In the genomic region with DNA sequence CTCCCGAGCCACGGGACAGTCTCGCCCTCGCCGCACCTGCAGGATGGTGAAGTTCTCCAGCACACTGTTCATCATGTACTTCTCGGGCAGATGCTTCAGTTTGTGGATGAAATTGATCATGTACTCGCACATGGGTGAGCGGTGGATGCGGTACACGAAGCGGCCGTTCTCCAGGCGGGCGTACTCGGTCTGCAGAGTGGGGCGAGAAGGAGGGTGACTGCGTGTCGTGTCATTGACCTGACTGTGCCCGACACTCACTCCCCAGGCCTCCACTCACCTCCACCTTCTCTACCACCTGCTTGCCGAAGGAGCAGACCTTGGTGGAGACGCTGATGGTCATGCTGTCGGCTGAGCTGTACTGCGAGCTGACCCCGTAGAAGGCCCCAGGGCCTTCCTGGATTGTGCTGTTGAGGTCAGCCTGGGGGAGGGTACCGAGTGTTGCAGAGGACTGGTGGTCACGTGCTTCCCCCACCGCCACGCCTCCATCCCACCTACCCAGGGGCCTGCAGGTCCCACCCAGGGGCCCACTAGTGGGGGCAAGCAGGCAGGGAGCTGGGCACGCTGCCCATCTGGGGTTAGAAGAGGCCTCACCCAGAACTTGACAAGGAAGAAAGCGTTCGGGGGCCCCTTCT, we compare ENCODE assay signal across 9 mouse cellular contexts. TPM values are rescaled to one million over a fixed set of nuclear protein-coding genes. Genes with fewer than 3 reads are reported as not detected.
DNase-seq lines count a peak whose midpoint lies in the region; ATAC-seq and TF ChIP-seq lines count a peak whose summit lies in the region.
"Had no signal": no experiment of that assay in that cellular context is flagged by ENCODE, and none has a peak within 500 bp of the region (broad histone marks: within the 10 kb centered on the region; RNA-seq: fewer than 3 reads in every experiment).

No protein-coding gene starts in this region.

- 58% methylated on average over 31 of the region's 31 CpGs for WGBS in forebrain, embryonic 12.5 days
- WGBS in forebrain, embryonic 13.5 days, result 63% methylated on average over 30 of the region's 31 CpGs
- 45% methylated on average over 31 of the region's 31 CpGs for WGBS in limb, embryonic 12.5 days
- 38% methylated on average over 31 of the region's 31 CpGs for WGBS in stomach, postnatal 0 days

- no peaks in the 10 kb centered on the region for H3K27me3 ChIP-seq in forebrain, embryonic 12.5 days
- H3K27me3 ChIP-seq in forebrain, embryonic 13.5 days, result no peaks in the 10 kb centered on the region
- no peaks in the 10 kb centered on the region for H3K27me3 ChIP-seq in limb, embryonic 12.5 days
- no peaks in the 10 kb centered on the region for H3K27me3 ChIP-seq in stomach, postnatal 0 days (ENCODE audit: control insufficient read depth, insufficient read depth, low read length)

- peaks cover 23% of the 10 kb centered on the region for H3K4me1 ChIP-seq in forebrain, embryonic 12.5 days
- peaks cover 32% of the 10 kb centered on the region for H3K4me1 ChIP-seq in forebrain, embryonic 13.5 days
- H3K4me1 ChIP-seq in limb, embryonic 12.5 days (replicated peaks), result peaks cover 54% of the 10 kb centered on the region
- 0 out of 2 replicates have a peak, but pooled peaks cover 2% of the 10 kb centered on the region for H3K4me1 ChIP-seq in stomach, postnatal 0 days (replicated peaks; ENCODE audit: control insufficient read depth, insufficient read depth)

- H3K27ac ChIP-seq in forebrain, embryonic 12.5 days, result peak overlapping the region; percentile 36; the same call in 1 of the 2 replicates
- no peak overlapping the region for H3K27ac ChIP-seq in forebrain, embryonic 13.5 days
- H3K27ac ChIP-seq in limb, embryonic 12.5 days, result peak overlapping the region; percentile 41
- H3K27ac ChIP-seq in stomach, postnatal 0 days (replicated peaks), result 0 out of 2 replicates have a peak overlapping the region, but pooled peaks have one; percentile 18

- H3K9me3 ChIP-seq in forebrain, embryonic 12.5 days, result no peaks in the 10 kb centered on the region
- no peaks in the 10 kb centered on the region for H3K9me3 ChIP-seq in forebrain, embryonic 13.5 days (replicated peaks)
- no peaks in the 10 kb centered on the region for H3K9me3 ChIP-seq in limb, embryonic 12.5 days
- H3K9me3 ChIP-seq in stomach, postnatal 0 days (ENCODE audit: control insufficient read depth, low read length), result no peaks in the 10 kb centered on the region

- no peak for ATAC-seq in forebrain, embryonic 12.5 days (ENCODE audit: low FRiP score)
- ATAC-seq in forebrain, embryonic 13.5 days, result no peak
- ATAC-seq in limb, embryonic 12.5 days (ENCODE audit: insufficient number of reproducible peaks, insufficient read depth, low FRiP score, low TSS enrichment, low read depth), result no peak
- ATAC-seq in stomach, postnatal 0 days (ENCODE audit: low FRiP score, low TSS enrichment), result no peak

- no peak for TF ChIP-seq EP300 in stomach, postnatal 0 days (optimal IDR thresholded peaks at IDR 0.05)

- no peak overlapping the region for H3K9ac ChIP-seq in forebrain, embryonic 12.5 days
- H3K9ac ChIP-seq in forebrain, embryonic 13.5 days, result no peak overlapping the region
- H3K9ac ChIP-seq in limb, embryonic 12.5 days (replicated peaks), result peak overlapping the region; percentile 37; the same call in 1 of the 2 replicates
- 0 out of 2 replicates have a peak overlapping the region, but pooled peaks have one; percentile 13 for H3K9ac ChIP-seq in stomach, postnatal 0 days (ENCODE audit: low read length)

- H3K4me3 ChIP-seq in forebrain, embryonic 12.5 days (replicated peaks), result no peak overlapping the region
- H3K4me3 ChIP-seq in forebrain, embryonic 13.5 days, result no peak overlapping the region
- no peak overlapping the region for H3K4me3 ChIP-seq in limb, embryonic 12.5 days (replicated peaks)
- H3K4me3 ChIP-seq in stomach, postnatal 0 days (ENCODE audit: low read depth, low read length), result no peak overlapping the region

- H3K4me2 ChIP-seq in forebrain, embryonic 12.5 days, result no peak overlapping the region
- no peak overlapping the region for H3K4me2 ChIP-seq in forebrain, embryonic 13.5 days
- peak overlapping the region; percentile 5; the same call in 1 of the 2 replicates for H3K4me2 ChIP-seq in limb, embryonic 12.5 days
- no peak overlapping the region for H3K4me2 ChIP-seq in stomach, postnatal 0 days (replicated peaks; ENCODE audit: low read depth)

- no peak for TF ChIP-seq CTCF in stomach, postnatal 0 days (IDR thresholded peaks at IDR 0.05; ENCODE audit: low read depth)

- H3K36me3 ChIP-seq in forebrain, embryonic 12.5 days (replicated peaks), result peaks cover 35% of the 10 kb centered on the region
- H3K36me3 ChIP-seq in forebrain, embryonic 13.5 days (ENCODE audit: poor library complexity, severe bottlenecking), result peaks cover 53% of the 10 kb centered on the region
- peaks cover 85% of the 10 kb centered on the region for H3K36me3 ChIP-seq in limb, embryonic 12.5 days
- peaks cover 19% of the 10 kb centered on the region for H3K36me3 ChIP-seq in stomach, postnatal 0 days (ENCODE audit: control insufficient read depth, insufficient read depth, low read length)

- DNase-seq in lung, postnatal 4 days, result peak; percentile 34 to 57
- no peak for DNase-seq in lung, postnatal 10 days
- no peak for DNase-seq in stomach, postnatal 0 days (ENCODE audit: low spot score)
- DNase-seq in frontal cortex, adult 2 months (ENCODE audit: extremely low spot score in 1 of 2, low spot score in 1 of 2), result no peak
- no peak for DNase-seq in gastrocnemius, postnatal 10 days

RNA-seq across cellular contexts. Expression of a gene that starts 4.8 kb away (rescaled TPM):
- 370 and 384 TPM in 2 replicates for polyA plus RNA-seq in forebrain, embryonic 12.5 days (2016; fragmentation: Nextera tagmentation; extraction: Ambion mirVana)
- polyA plus RNA-seq in forebrain, embryonic 13.5 days (2015; fragmentation: Nextera tagmentation; extraction: Ambion mirVana), result 444 and 501 TPM in 2 replicates
- 535 and 537 TPM in 2 replicates for polyA plus RNA-seq in limb, embryonic 12.5 days (2016; fragmentation: Nextera tagmentation; extraction: Ambion mirVana)
- 491 and 514 TPM in 2 replicates for polyA plus RNA-seq in stomach, postnatal 0 days (2015; fragmentation: Nextera tagmentation; extraction: Ambion mirVana)
- polyA plus RNA-seq in frontal cortex, adult 2 months (2012; rRNA removed), result 771 and 790 TPM in 2 replicates
- 100 to 1,000 TPM; 699 to 738 TPM for total RNA-seq in gastrocnemius, postnatal 10 days (2021)

RNA-seq across cellular contexts. Expression of a gene that starts 17.6 kb away (rescaled TPM):
- polyA plus RNA-seq in forebrain, embryonic 12.5 days (2016; fragmentation: Nextera tagmentation; extraction: Ambion mirVana), result 4.2 and 5.1 TPM in 2 replicates
- polyA plus RNA-seq in forebrain, embryonic 13.5 days (2015; fragmentation: Nextera tagmentation; extraction: Ambion mirVana), result 2.4 and 2.8 TPM in 2 replicates
- polyA plus RNA-seq in limb, embryonic 12.5 days (2016; fragmentation: Nextera tagmentation; extraction: Ambion mirVana), result 11.3 and 13.2 TPM in 2 replicates
- 8.7 and 9.2 TPM in 2 replicates for polyA plus RNA-seq in stomach, postnatal 0 days (2015; fragmentation: Nextera tagmentation; extraction: Ambion mirVana)
- 2.5 and 2.9 TPM in 2 replicates for polyA plus RNA-seq in frontal cortex, adult 2 months (2012; rRNA removed)
- total RNA-seq in gastrocnemius, postnatal 10 days (2021), result 10 to 100 TPM in 1 of 2 experiments, 1 to 10 TPM in 1; 10.0 to 14.8 TPM

RNA-seq across cellular contexts. Expression of a gene that starts 19.7 kb away (rescaled TPM):
- polyA plus RNA-seq in forebrain, embryonic 12.5 days (2016; fragmentation: Nextera tagmentation; extraction: Ambion mirVana), result 25.9 and 26.0 TPM in 2 replicates
- polyA plus RNA-seq in forebrain, embryonic 13.5 days (2015; fragmentation: Nextera tagmentation; extraction: Ambion mirVana), result 22.6 and 24.6 TPM in 2 replicates
- 36.5 and 44.5 TPM in 2 replicates for polyA plus RNA-seq in limb, embryonic 12.5 days (2016; fragmentation: Nextera tagmentation; extraction: Ambion mirVana)
- polyA plus RNA-seq in stomach, postnatal 0 days (2015; fragmentation: Nextera tagmentation; extraction: Ambion mirVana), result 19.2 and 20.4 TPM in 2 replicates
- polyA plus RNA-seq in frontal cortex, adult 2 months (2012; rRNA removed), result 16.9 and 18.7 TPM in 2 replicates
- 10 to 100 TPM; 14.8 to 20.1 TPM for total RNA-seq in gastrocnemius, postnatal 10 days (2021)

RNA-seq across cellular contexts. Expression of a gene that starts 32.0 kb away (rescaled TPM):
- polyA plus RNA-seq in forebrain, embryonic 12.5 days (2016; fragmentation: Nextera tagmentation; extraction: Ambion mirVana), result 3.5 and 4.0 TPM in 2 replicates
- polyA plus RNA-seq in forebrain, embryonic 13.5 days (2015; fragmentation: Nextera tagmentation; extraction: Ambion mirVana), result 1.4 and 1.7 TPM in 2 replicates
- polyA plus RNA-seq in limb, embryonic 12.5 days (2016; fragmentation: Nextera tagmentation; extraction: Ambion mirVana), result 6.3 and 8.6 TPM in 2 replicates
- polyA plus RNA-seq in stomach, postnatal 0 days (2015; fragmentation: Nextera tagmentation; extraction: Ambion mirVana), result 3.3 and 3.5 TPM in 2 replicates
- polyA plus RNA-seq in frontal cortex, adult 2 months (2012; rRNA removed), result 0.19 TPM in 1 of 2 replicates, not detected in the other
- total RNA-seq in gastrocnemius, postnatal 10 days (2021), result under 1 TPM; 0.40 to 0.50 TPM
- total RNA-seq: layer of hippocampus, postnatal 14 days had no signal

Comparison
In these comparisons a context has a peak if more than half of its experiments do, and no peak if none do; other contexts are left out.
1. DNase-seq: peak in lung, postnatal 4 days (2 of 2); none in lung, postnatal 10 days (single experiment), stomach, postnatal 0 days (single experiment), frontal cortex, adult 2 months (0 of 2) and gastrocnemius, postnatal 10 days (single experiment).
2. H3K9ac ChIP-seq: peak in limb, embryonic 12.5 days (single experiment) and stomach, postnatal 0 days (single experiment); none in forebrain, embryonic 12.5 days (single experiment) and forebrain, embryonic 13.5 days (single experiment).